Mouse (Mus musculus): ENCODE measurements at regions not wholly inside any gene's neighbourhood (a gene's known extent, or its start where the extent isn't known, plus 50 kb on each side); places are given as distances from the start of the nearest gene placed in this dataset.

GRCm38 (mm10) chr10:99474546-99474945 lies 211.5 kb downstream of the Dusp6 start:
- H3K9ac ChIP-seq, result no peak overlapping the region
- no peak overlapping the region for H3K27ac ChIP-seq
- ATAC-seq (ENCODE audit: low FRiP score), result no peak
- H3K4me3 ChIP-seq, result no peak overlapping the region
- peaks cover 3% of the 10 kb centered on the region; the same call in 1 of the 2 replicates for H3K4me1 ChIP-seq
- no peak overlapping the region for H3K4me2 ChIP-seq (replicated peaks)
- no peaks in the 10 kb centered on the region for H3K36me3 ChIP-seq
- no peaks in the 10 kb centered on the region for H3K27me3 ChIP-seq
- no peaks in the 10 kb centered on the region for H3K9me3 ChIP-seq (replicated peaks)
- 83% methylated on average over 8 of the region's 8 CpGs for WGBS

- Histone ChIP-seq H3K9me3 (replicated peaks) (no peaks in the 10 kb centered on the region), H3K27ac (no peak overlapping the region), H3K27me3 (no peaks in the 10 kb centered on the region), H3K4me1 (peaks cover 3% of the 10 kb centered on the region; the same call in 1 of the 2 replicates), H3K4me2 (replicated peaks) (no peak overlapping the region), H3K36me3 (no peaks in the 10 kb centered on the region), H3K9ac (no peak overlapping the region), H3K4me3 (no peak overlapping the region)
- WGBS, result 80% methylated on average over 7 of the region's 7 CpGs
- no peak for ATAC-seq (ENCODE audit: low FRiP score)
Observed at GRCm38 (mm10) chr10:99476214-99476613, 213.2 kb downstream of the Dusp6 start.

GRCm38 (mm10) chr10:99476776-99477175 lies 213.7 kb downstream of the Dusp6 start:
- no peak overlapping the region for H3K9ac ChIP-seq
- no peak overlapping the region for H3K27ac ChIP-seq
- no peaks in the 10 kb centered on the region for H3K27me3 ChIP-seq
- peaks cover 3% of the 10 kb centered on the region; the same call in 1 of the 2 replicates for H3K4me1 ChIP-seq
- no peaks in the 10 kb centered on the region for H3K9me3 ChIP-seq (replicated peaks)
- H3K4me3 ChIP-seq, result no peak overlapping the region
- no peak for ATAC-seq (ENCODE audit: low FRiP score)
- no peak overlapping the region for H3K4me2 ChIP-seq (replicated peaks)
- no peaks in the 10 kb centered on the region for H3K36me3 ChIP-seq
- WGBS, result 87% methylated on average over 7 of the region's 7 CpGs

GRCm38 (mm10) chr10:99480573-99480972 lies 217.5 kb downstream of the Dusp6 start:
- ATAC-seq (ENCODE audit: low FRiP score), result no peak
- no peak overlapping the region for H3K4me2 ChIP-seq (replicated peaks)
- H3K9ac ChIP-seq, result no peak overlapping the region
- no peaks in the 10 kb centered on the region for H3K9me3 ChIP-seq (replicated peaks)
- H3K4me1 ChIP-seq, result no peaks in the 10 kb centered on the region
- no peaks in the 10 kb centered on the region for H3K27me3 ChIP-seq
- 73% methylated on average over 4 of the region's 4 CpGs for WGBS
- no peak overlapping the region for H3K4me3 ChIP-seq
- no peaks in the 10 kb centered on the region for H3K36me3 ChIP-seq
- H3K27ac ChIP-seq, result no peak overlapping the region

- no peaks in the 10 kb centered on the region for H3K4me1 ChIP-seq
- no peaks in the 10 kb centered on the region for H3K27me3 ChIP-seq
- peaks cover 4% of the 10 kb centered on the region; the same call in 1 of the 2 replicates for H3K9me3 ChIP-seq (replicated peaks)
- H3K36me3 ChIP-seq, result no peaks in the 10 kb centered on the region
- no peak overlapping the region for H3K9ac ChIP-seq
- H3K27ac ChIP-seq, result no peak overlapping the region
- ATAC-seq (ENCODE audit: low FRiP score), result no peak
- H3K4me3 ChIP-seq, result no peak overlapping the region
- H3K4me2 ChIP-seq (replicated peaks), result no peak overlapping the region
- 98% methylated on average over 3 of the region's 3 CpGs for WGBS
Observed at GRCm38 (mm10) chr10:99482009-99482408, 219.0 kb downstream of the Dusp6 start.

GRCm38 (mm10) chr10:99488195-99489080 lies 225.4 kb downstream of the Dusp6 start:
- Histone ChIP-seq H3K4me3 (no peak overlapping the region), H3K4me2 (replicated peaks) (no peak overlapping the region), H3K36me3 (no peaks in the 10 kb centered on the region), H3K9me3 (replicated peaks) (peaks cover 6% of the 10 kb centered on the region; the same call in 1 of the 2 replicates), H3K27me3 (no peaks in the 10 kb centered on the region), H3K4me1 (no peaks in the 10 kb centered on the region), H3K27ac (no peak overlapping the region), H3K9ac (no peak overlapping the region)
- ATAC-seq (ENCODE audit: low FRiP score), result no peak
- 85% methylated on average over 16 of the region's 16 CpGs for WGBS

- H3K9me3 ChIP-seq (replicated peaks), result no peaks in the 10 kb centered on the region
- no peak overlapping the region for H3K9ac ChIP-seq
- no peaks in the 10 kb centered on the region for H3K27me3 ChIP-seq
- no peak overlapping the region for H3K4me3 ChIP-seq
- ATAC-seq (ENCODE audit: low FRiP score), result no peak
- H3K4me2 ChIP-seq (replicated peaks), result no peak overlapping the region
- no peaks in the 10 kb centered on the region for H3K36me3 ChIP-seq
- 82% methylated on average over 17 of the region's 17 CpGs for WGBS
- no peak overlapping the region for H3K27ac ChIP-seq
- no peaks in the 10 kb centered on the region for H3K4me1 ChIP-seq
Observed at GRCm38 (mm10) chr10:99511514-99512237, 247.8 kb downstream of the Csl start.

GRCm38 (mm10) chr10:99517944-99518343 lies 241.5 kb downstream of the Csl start:
- Histone ChIP-seq H3K27ac (no peak overlapping the region), H3K36me3 (no peaks in the 10 kb centered on the region), H3K27me3 (no peaks in the 10 kb centered on the region), H3K4me2 (replicated peaks) (no peak overlapping the region), H3K9me3 (replicated peaks) (no peaks in the 10 kb centered on the region), H3K9ac (no peak overlapping the region), H3K4me3 (no peak overlapping the region), H3K4me1 (peaks cover 7% of the 10 kb centered on the region)
- 86% methylated on average over 4 of the region's 4 CpGs for WGBS
- ATAC-seq (ENCODE audit: low FRiP score), result no peak

- ATAC-seq (ENCODE audit: low FRiP score), result no peak
- no peak overlapping the region for H3K4me2 ChIP-seq (replicated peaks)
- WGBS, result 31% methylated on average over 4 of the region's 4 CpGs
- H3K9ac ChIP-seq, result no peak overlapping the region
- H3K4me3 ChIP-seq, result no peak overlapping the region
- peaks cover 10% of the 10 kb centered on the region for H3K4me1 ChIP-seq
- no peaks in the 10 kb centered on the region for H3K36me3 ChIP-seq
- H3K9me3 ChIP-seq (replicated peaks), result no peaks in the 10 kb centered on the region
- H3K27me3 ChIP-seq, result no peaks in the 10 kb centered on the region
- no peak overlapping the region for H3K27ac ChIP-seq
Observed at GRCm38 (mm10) chr10:99519479-99519878, 240.0 kb downstream of the Csl start.

- peaks cover 16% of the 10 kb centered on the region for H3K4me1 ChIP-seq
- H3K36me3 ChIP-seq, result no peaks in the 10 kb centered on the region
- no peak for ATAC-seq (ENCODE audit: low FRiP score)
- H3K9ac ChIP-seq, result no peak overlapping the region
- H3K9me3 ChIP-seq (replicated peaks), result no peaks in the 10 kb centered on the region
- H3K27me3 ChIP-seq, result no peaks in the 10 kb centered on the region
- H3K27ac ChIP-seq, result no peak overlapping the region
- H3K4me3 ChIP-seq, result no peak overlapping the region
- H3K4me2 ChIP-seq (replicated peaks), result no peak overlapping the region
- 68% methylated on average over 5 of the region's 5 CpGs for WGBS
Observed at GRCm38 (mm10) chr10:99523817-99524216, 235.6 kb downstream of the Csl start.

- ATAC-seq (ENCODE audit: low FRiP score), result peak; percentile 50
- peak overlapping the region; percentile 32; the same call in 1 of the 2 replicates for H3K4me2 ChIP-seq (replicated peaks)
Observed at GRCm38 (mm10) chr10:99524273-99525212, 234.9 kb downstream of the Csl start.

GRCm38 (mm10) chr10:99526148-99526547 lies 233.3 kb downstream of the Csl start:
- WGBS, result 86% methylated on average over 4 of the region's 4 CpGs
- no peaks in the 10 kb centered on the region for H3K27me3 ChIP-seq
- peaks cover 8% of the 10 kb centered on the region; the same call in 1 of the 2 replicates for H3K4me1 ChIP-seq
- H3K36me3 ChIP-seq, result no peaks in the 10 kb centered on the region
- H3K9me3 ChIP-seq (replicated peaks), result no peaks in the 10 kb centered on the region
- no peak overlapping the region for H3K4me2 ChIP-seq (replicated peaks)
- no peak overlapping the region for H3K4me3 ChIP-seq
- no peak for ATAC-seq (ENCODE audit: low FRiP score)
- H3K27ac ChIP-seq, result no peak overlapping the region
- no peak overlapping the region for H3K9ac ChIP-seq

More at GRCm38 (mm10) chr10:99524273-99525212, 234.9 kb downstream of the Csl start:
- Histone ChIP-seq H3K4me3 (no peak overlapping the region), H3K27ac (no peak overlapping the region), H3K4me1 (peaks cover 14% of the 10 kb centered on the region), H3K9ac (no peak overlapping the region), H3K9me3 (replicated peaks) (no peaks in the 10 kb centered on the region), H3K27me3 (no peaks in the 10 kb centered on the region), H3K36me3 (no peaks in the 10 kb centered on the region)
- WGBS, result 41% methylated on average over 20 of the region's 20 CpGs

Data from hindbrain, embryonic 12.5 days (tissue).